Mouse (Mus musculus): ENCODE measurements around the gene Lekr1. TPM values are rescaled to one million over a fixed set of nuclear protein-coding genes. Genes with fewer than 3 reads are reported as not detected.

Lekr1 gene
- total RNA-seq, 1 experiment from 2014 or later: 5.2 TPM

Small RNAs within 50 kb of the gene (microRNA-seq; reads per million reads assigned to microRNA genes)
- gene Mir8120: 0 to 0.71 reads per million in 2 experiments

Other genes starting within 250 kb of the Lekr1 start
- 9.6 and 10.0 TPM in 2 replicates for gene Tiparp, start 137.8 kb upstream of the Lekr1 start, total RNA-seq (2021)

Measured in adrenal gland, postnatal 25 days (tissue).